Mouse (Mus musculus): Measurements from ENCODE around the gene 4930452B06Rik. TPM values are rescaled to one million over a fixed set of nuclear protein-coding genes. Genes with fewer than 3 reads are reported as not detected.

The 4930452B06Rik gene
- polyA plus RNA-seq, 1 experiment from 2014 or later: 11.0 TPM

DNA sequence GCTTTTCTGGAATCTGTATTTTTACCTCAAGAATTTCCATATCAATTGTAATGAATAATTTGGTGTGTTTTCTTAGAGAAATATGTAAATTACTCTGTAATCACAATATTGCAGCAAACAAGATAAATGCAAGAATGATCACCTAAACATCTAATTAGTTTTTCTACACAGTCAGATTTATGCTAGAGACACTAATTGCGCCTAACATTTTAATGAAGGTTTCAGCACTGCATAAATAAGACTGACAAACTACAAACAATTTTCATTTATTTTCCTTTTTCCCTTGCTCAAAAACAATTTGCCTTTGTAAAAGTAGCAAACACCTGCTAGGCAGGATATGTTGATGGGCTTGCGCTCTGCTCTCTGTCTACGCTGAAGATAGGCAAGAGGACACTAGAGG, 152.0 kb downstream of the 4930452B06Rik start:
- ATAC-seq (ENCODE audit: insufficient read depth, low FRiP score, low read depth): no peak
- H3K36me3 ChIP-seq: no peaks in the 10 kb centered on the region
- no peaks in the 10 kb centered on the region for H3K9me3 ChIP-seq
- no peak overlapping the region for H3K9ac ChIP-seq
- H3K27ac ChIP-seq: no peak overlapping the region
- no peak overlapping the region for H3K4me2 ChIP-seq
- H3K4me3 ChIP-seq (replicated peaks): no peak overlapping the region
- no peaks in the 10 kb centered on the region for H3K4me1 ChIP-seq
- no peaks in the 10 kb centered on the region for H3K27me3 ChIP-seq (replicated peaks)
- WGBS: 86% methylated on average over 3 of the region's 3 CpGs

DNA sequence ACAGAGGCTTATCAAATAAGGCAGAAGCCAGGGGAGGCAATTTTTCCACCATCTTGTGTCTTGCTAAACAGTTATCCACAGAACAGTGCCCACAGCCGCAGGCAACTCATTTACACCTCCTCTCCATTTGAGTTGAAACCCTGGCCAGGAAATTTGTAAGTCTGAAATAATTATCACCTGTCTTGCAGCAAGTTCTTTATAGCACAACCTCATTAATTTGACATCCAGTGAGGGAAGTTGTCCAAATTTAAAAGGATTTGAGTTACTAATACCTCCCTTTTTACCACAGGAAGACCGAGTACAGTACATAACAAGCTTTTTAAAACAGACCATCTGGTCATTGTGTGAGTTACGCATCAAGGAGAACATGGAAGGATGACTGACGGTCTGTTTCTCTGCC, 154.8 kb downstream of the 4930452B06Rik start:
- H3K9me3 ChIP-seq: no peaks in the 10 kb centered on the region
- H3K4me1 ChIP-seq: no peaks in the 10 kb centered on the region
- no peak overlapping the region for H3K9ac ChIP-seq
- H3K27me3 ChIP-seq (replicated peaks): no peaks in the 10 kb centered on the region
- H3K4me3 ChIP-seq (replicated peaks): no peak overlapping the region
- no peaks in the 10 kb centered on the region for H3K36me3 ChIP-seq
- WGBS: 61% methylated on average over 4 of the region's 4 CpGs
- H3K4me2 ChIP-seq: no peak overlapping the region
- H3K27ac ChIP-seq: no peak overlapping the region
- no peak for ATAC-seq (ENCODE audit: insufficient read depth, low FRiP score, low read depth)

DNA sequence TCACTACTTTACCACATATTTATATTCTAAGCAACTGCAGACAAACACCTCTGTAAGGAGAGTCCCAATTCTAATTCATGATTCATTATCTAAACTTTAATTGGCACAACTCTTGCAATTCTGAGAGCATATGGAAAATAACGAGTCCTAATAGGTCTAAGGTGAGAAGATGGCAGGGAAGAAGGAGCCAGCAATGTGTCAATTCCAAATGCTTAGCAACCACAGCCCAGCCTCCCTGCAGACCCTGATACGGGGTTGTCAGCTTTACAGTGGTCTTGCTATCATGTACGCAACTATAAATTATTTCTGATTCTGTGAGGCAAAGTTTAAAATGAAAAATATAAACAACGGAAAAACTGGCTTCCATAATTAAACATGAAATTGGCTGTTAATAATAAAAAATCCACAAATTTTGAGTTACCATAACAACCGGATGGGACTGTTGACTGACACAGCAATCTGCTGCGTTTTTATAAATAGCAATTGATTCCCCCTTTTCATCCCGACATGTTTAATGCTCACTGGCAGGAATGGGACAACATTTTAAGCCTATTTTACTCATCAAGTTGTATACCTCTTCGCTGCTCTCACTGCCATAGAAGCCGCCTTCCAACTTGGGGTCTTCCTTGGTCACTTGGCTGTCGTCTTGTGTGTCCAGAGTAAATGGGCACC, 155.6 kb downstream of the 4930452B06Rik start:
- H3K27ac ChIP-seq: no peak overlapping the region
- H3K27me3 ChIP-seq (replicated peaks): no peaks in the 10 kb centered on the region
- no peak overlapping the region for H3K4me3 ChIP-seq (replicated peaks)
- H3K4me1 ChIP-seq: no peaks in the 10 kb centered on the region
- H3K9me3 ChIP-seq: no peaks in the 10 kb centered on the region
- no peaks in the 10 kb centered on the region for H3K36me3 ChIP-seq
- H3K4me2 ChIP-seq: no peak overlapping the region
- H3K9ac ChIP-seq: no peak overlapping the region
- 81% methylated on average over 10 of the region's 10 CpGs for WGBS
- no peak for ATAC-seq (ENCODE audit: insufficient read depth, low FRiP score, low read depth)

DNA sequence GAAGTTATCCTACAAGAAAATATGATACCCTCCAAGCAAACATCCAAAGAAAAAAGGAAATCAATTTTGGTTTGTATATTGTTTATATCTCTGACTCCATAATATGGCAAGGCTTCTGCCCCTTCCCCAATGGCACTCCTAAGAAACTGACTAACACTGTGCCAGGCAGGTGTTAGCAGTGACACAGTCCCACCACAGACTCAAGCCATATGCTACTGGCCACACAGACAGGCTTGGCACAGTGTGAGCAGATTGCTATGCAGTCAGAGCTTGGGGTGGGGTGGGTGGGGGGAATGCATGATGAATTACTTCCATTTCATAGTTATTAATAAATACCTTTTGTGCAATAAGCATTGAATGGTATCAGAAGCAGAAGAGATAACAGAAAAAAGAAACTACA, 157.4 kb downstream of the 4930452B06Rik start:
- Histone ChIP-seq H3K9ac (no peak overlapping the region), H3K27ac (no peak overlapping the region), H3K36me3 (no peaks in the 10 kb centered on the region), H3K4me1 (no peaks in the 10 kb centered on the region), H3K27me3 (replicated peaks) (no peaks in the 10 kb centered on the region), H3K9me3 (no peaks in the 10 kb centered on the region), H3K4me3 (replicated peaks) (no peak overlapping the region), H3K4me2 (no peak overlapping the region)
- no peak for ATAC-seq (ENCODE audit: insufficient read depth, low FRiP score, low read depth)

DNA sequence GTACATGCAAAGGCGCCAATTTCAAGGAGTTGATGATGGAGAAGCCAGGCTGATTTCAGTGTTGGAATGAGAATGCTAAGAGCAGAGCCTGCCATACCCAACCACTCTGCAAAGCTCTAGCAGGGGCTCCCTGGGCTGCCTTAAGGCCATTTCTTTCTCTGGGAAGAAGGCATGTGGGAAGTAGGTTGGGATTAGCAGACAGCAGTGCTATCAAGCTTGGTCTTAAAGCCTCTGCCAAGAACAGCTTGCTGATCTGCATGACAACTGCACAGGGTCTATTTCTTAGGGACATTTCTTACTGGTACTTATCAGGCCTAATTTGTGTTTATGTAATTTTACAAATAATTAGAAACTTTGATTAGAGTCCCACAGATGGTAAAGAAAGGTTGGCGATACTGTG, 161.8 kb downstream of the 4930452B06Rik start:
- no peaks in the 10 kb centered on the region for H3K36me3 ChIP-seq
- ATAC-seq (ENCODE audit: insufficient read depth, low FRiP score, low read depth): no peak
- H3K27me3 ChIP-seq (replicated peaks): no peaks in the 10 kb centered on the region
- no peak overlapping the region for H3K4me3 ChIP-seq (replicated peaks)
- WGBS: 97% methylated on average over 2 of the region's 2 CpGs
- H3K9me3 ChIP-seq: no peaks in the 10 kb centered on the region
- H3K9ac ChIP-seq: no peak overlapping the region
- no peak overlapping the region for H3K4me2 ChIP-seq
- H3K4me1 ChIP-seq: no peaks in the 10 kb centered on the region
- no peak overlapping the region for H3K27ac ChIP-seq

DNA sequence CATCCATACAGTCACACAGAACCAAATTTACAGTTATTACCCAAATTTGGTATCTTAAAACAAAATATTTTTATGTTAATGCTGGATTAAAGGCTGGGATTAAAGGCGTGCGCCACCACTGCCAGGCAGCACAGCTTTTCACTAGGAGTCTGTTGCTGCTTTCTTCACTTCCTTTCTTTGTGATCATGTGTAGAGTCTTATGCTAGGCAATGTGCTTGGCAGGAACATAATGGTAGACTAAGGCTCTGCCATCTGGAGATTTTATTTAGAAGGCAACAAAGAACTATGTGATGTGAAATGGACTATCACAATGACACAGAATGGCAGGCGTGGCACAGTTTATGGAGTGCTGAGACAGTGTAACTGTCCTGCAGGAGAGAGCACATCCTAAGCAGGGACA, 162.7 kb downstream of the 4930452B06Rik start:
- no peaks in the 10 kb centered on the region for H3K27me3 ChIP-seq (replicated peaks)
- H3K4me3 ChIP-seq (replicated peaks): no peak overlapping the region
- H3K9me3 ChIP-seq: no peaks in the 10 kb centered on the region
- ATAC-seq (ENCODE audit: insufficient read depth, low FRiP score, low read depth): no peak
- H3K9ac ChIP-seq: no peak overlapping the region
- 91% methylated on average over 3 of the region's 3 CpGs for WGBS
- no peak overlapping the region for H3K27ac ChIP-seq
- no peaks in the 10 kb centered on the region for H3K4me1 ChIP-seq
- no peak overlapping the region for H3K4me2 ChIP-seq
- no peaks in the 10 kb centered on the region for H3K36me3 ChIP-seq

DNA sequence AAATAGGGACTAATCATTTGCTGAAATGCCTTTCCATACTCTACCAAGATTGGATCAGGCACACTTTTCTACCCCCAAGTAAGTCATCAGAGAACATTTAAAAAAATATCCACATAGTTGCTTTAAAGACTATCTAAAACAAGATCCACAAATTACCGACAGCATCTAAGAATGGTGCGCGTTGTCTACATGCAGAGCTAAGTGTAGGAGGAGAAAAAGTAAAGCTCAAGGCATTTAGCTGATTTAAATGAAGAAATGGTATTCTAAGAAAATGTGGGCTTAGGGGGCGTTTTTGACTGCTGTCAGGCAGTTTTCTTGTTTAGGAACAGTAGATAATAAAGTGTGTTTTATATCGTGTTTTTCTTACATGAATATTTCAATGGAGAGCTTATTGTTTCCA, 163.5 kb downstream of the 4930452B06Rik start:
- ATAC-seq (ENCODE audit: insufficient read depth, low FRiP score, low read depth): no peak
- 91% methylated on average over 5 of the region's 5 CpGs for WGBS

DNA sequence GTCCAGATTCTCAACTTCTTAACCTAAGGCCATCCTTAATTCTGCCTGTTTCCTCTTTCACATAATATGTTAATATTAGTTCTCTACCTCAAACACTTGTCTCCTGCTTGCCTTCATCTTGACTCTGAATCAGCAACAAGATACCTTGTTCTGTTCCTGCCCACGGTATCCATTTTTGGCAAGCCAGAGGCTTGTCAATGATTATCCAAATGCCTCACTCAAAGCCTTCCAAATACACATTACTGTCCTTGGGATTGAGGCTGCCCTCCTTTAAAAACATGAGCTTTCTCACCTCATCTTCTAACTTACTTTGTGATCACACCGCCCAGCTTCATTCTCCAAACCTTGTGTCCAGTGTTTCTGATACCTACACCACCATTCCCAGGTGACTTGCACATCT, 170.3 kb downstream of the 4930452B06Rik start:
- no peaks in the 10 kb centered on the region for H3K4me1 ChIP-seq
- WGBS: 83% methylated on average over 2 of the region's 2 CpGs

More for the DNA sequence above, 163.5 kb downstream of the 4930452B06Rik start:
- no peak overlapping the region for H3K4me2 ChIP-seq
- H3K36me3 ChIP-seq: no peaks in the 10 kb centered on the region
- H3K9me3 ChIP-seq: no peaks in the 10 kb centered on the region
- no peaks in the 10 kb centered on the region for H3K27me3 ChIP-seq (replicated peaks)
- no peak overlapping the region for H3K9ac ChIP-seq
- H3K4me1 ChIP-seq: no peaks in the 10 kb centered on the region
- H3K27ac ChIP-seq: no peak overlapping the region
- H3K4me3 ChIP-seq (replicated peaks): no peak overlapping the region

DNA sequence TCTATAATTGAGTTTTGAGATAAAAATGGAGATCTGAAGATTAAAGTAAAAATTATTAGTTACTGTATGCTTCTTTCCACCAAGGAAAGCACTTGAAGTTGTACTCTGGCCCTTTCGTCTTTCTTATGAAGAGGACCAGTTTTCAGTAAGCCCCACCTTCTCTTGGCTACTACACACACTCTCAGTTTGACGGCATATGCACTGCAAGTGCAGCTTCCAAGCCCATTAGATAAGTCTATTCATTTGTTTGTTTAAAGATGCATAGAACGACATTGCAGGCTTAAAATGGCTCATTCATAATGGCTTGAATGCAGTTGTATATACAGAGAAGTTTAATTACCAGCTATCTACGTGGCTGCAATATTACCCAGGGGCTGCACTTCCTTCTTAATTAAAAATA, 171.1 kb downstream of the 4930452B06Rik start:
- Histone ChIP-seq H3K4me1 (no peaks in the 10 kb centered on the region), H3K36me3 (no peaks in the 10 kb centered on the region), H3K27ac (no peak overlapping the region), H3K4me3 (replicated peaks) (no peak overlapping the region), H3K9ac (no peak overlapping the region), H3K4me2 (no peak overlapping the region), H3K27me3 (replicated peaks) (no peaks in the 10 kb centered on the region), H3K9me3 (no peaks in the 10 kb centered on the region)
- no peak for ATAC-seq (ENCODE audit: insufficient read depth, low FRiP score, low read depth)
- 41% methylated on average over 4 of the region's 4 CpGs for WGBS

More for the DNA sequence above, 170.3 kb downstream of the 4930452B06Rik start:
- no peak overlapping the region for H3K4me2 ChIP-seq
- H3K9ac ChIP-seq: no peak overlapping the region
- H3K27ac ChIP-seq: no peak overlapping the region
- no peaks in the 10 kb centered on the region for H3K9me3 ChIP-seq
- H3K27me3 ChIP-seq (replicated peaks): no peaks in the 10 kb centered on the region
- no peaks in the 10 kb centered on the region for H3K36me3 ChIP-seq
- H3K4me3 ChIP-seq (replicated peaks): no peak overlapping the region
- no peak for ATAC-seq (ENCODE audit: insufficient read depth, low FRiP score, low read depth)

DNA sequence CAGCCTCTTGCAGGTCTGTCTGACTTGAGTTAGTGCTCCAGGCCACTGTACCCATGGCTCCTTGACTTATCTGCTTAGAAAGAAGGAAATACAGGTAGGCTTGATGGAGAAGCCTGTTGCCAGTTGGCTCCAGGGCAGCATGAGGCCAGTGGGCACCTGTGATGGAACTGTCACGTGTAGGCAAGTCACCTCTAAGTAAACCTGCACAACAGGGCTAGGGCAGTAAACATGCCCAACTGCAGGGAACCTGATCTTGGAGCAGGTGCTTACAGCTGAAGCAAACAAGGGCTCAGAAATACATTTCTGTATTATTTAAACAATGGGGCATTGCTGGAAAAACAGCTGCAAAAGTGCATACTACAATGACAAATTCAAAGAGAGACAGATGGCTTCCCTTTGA, 171.8 kb downstream of the 4930452B06Rik start:
- no peak overlapping the region for H3K4me2 ChIP-seq
- no peak overlapping the region for H3K4me3 ChIP-seq (replicated peaks)
- WGBS: 78% methylated on average over 1 of the region's 1 CpGs
- H3K4me1 ChIP-seq: no peaks in the 10 kb centered on the region
- no peak overlapping the region for H3K9ac ChIP-seq
- ATAC-seq (ENCODE audit: insufficient read depth, low FRiP score, low read depth): no peak
- no peaks in the 10 kb centered on the region for H3K36me3 ChIP-seq
- no peaks in the 10 kb centered on the region for H3K9me3 ChIP-seq
- H3K27me3 ChIP-seq (replicated peaks): no peaks in the 10 kb centered on the region
- H3K27ac ChIP-seq: no peak overlapping the region

DNA sequence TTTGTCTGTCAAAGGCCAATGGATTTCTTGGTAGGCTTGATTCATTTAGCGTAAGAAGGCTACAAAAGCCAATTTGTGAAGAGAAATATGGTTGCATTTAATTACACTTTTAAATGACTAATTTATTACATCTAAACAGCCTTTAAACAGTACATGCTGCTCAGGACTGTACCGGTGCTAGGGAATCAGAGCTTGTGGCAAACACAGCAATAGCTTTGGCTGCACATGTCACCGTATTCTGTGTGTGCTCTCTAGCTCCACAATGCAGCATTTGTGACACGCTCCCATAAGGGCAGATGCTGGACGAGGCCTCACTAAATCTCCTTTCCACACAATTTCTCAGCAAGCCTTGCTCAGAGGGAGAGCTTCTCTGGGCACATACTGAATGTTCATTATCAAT, 187.9 kb downstream of the 4930452B06Rik start:
- no peaks in the 10 kb centered on the region for H3K4me1 ChIP-seq
- no peaks in the 10 kb centered on the region for H3K9me3 ChIP-seq
- no peak overlapping the region for H3K27ac ChIP-seq
- no peaks in the 10 kb centered on the region for H3K36me3 ChIP-seq
- H3K4me3 ChIP-seq (replicated peaks): no peak overlapping the region
- WGBS: 85% methylated on average over 5 of the region's 5 CpGs
- H3K9ac ChIP-seq: no peak overlapping the region
- H3K27me3 ChIP-seq (replicated peaks): no peaks in the 10 kb centered on the region
- no peak overlapping the region for H3K4me2 ChIP-seq
- ATAC-seq (ENCODE audit: insufficient read depth, low FRiP score, low read depth): no peak

DNA sequence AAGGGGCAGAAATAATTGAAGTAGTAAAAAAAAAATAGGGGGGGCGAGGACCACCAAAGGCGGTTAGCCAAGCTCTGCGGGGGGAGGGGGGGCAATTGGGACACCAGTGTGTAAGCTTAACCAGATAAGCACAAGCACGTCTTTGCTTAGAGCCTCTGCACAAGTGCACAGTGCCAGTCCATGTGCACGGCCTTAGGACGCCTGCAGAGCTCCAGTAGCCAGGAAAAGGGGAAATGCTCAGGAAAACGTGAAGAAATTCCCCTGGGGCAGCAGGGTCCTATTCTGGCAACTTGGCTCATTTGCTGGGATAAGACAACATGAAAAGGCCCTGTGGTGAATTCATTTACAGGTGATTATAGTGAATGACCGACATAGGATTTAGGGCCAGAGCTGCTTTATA, 188.7 kb downstream of the 4930452B06Rik start:
- H3K36me3 ChIP-seq: no peaks in the 10 kb centered on the region
- H3K27ac ChIP-seq: no peak overlapping the region
- H3K27me3 ChIP-seq (replicated peaks): no peaks in the 10 kb centered on the region
- H3K4me1 ChIP-seq: no peaks in the 10 kb centered on the region
- H3K4me2 ChIP-seq: no peak overlapping the region
- no peaks in the 10 kb centered on the region for H3K9me3 ChIP-seq
- no peak for ATAC-seq (ENCODE audit: insufficient read depth, low FRiP score, low read depth)
- H3K4me3 ChIP-seq (replicated peaks): no peak overlapping the region
- H3K9ac ChIP-seq: no peak overlapping the region
- WGBS: 77% methylated on average over 8 of the region's 8 CpGs

DNA sequence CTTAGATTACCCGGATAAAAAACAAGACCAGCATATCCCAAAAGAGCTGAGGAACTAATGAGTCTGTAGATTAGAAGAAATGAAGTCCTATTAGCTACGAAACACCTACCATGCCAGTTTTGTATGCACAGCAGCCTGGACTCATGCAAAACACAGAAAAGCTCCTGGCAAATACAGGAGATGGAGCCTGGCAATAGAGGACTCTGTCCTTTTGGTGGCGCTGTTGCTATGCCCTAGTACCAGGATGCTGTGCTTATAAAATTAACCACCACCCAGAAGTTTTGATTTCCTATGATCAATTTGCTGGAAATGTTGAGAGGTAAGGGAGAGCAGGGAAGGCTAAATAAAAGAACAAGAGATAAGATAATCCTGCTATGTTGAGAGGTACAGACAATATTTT, 189.4 kb downstream of the 4930452B06Rik start:
- Histone ChIP-seq H3K4me2 (no peak overlapping the region), H3K36me3 (no peaks in the 10 kb centered on the region), H3K9ac (no peak overlapping the region), H3K4me3 (replicated peaks) (no peak overlapping the region), H3K27me3 (replicated peaks) (no peaks in the 10 kb centered on the region), H3K9me3 (no peaks in the 10 kb centered on the region), H3K27ac (no peak overlapping the region), H3K4me1 (no peaks in the 10 kb centered on the region)
- no peak for ATAC-seq (ENCODE audit: insufficient read depth, low FRiP score, low read depth)
- WGBS: 62% methylated on average over 3 of the region's 3 CpGs
